Mouse (Mus musculus) midbrain, embryonic 11.5 days (tissue): Measurements from ENCODE around the gene Lasp1. TPM values are rescaled to one million over a fixed set of nuclear protein-coding genes. Genes with fewer than 3 reads are reported as not detected.

Experiments
- ATAC-seq: fragments of 200-750 bp; cut with Nextera tagmentation; 2 replicates; pipeline ENCODE4 v1.8.0; 2017; ENCODE audit warnings: moderate TSS enrichment, moderate library complexity; ENCODE audit not compliant: low FRiP score
- DNase-seq: peaks from one replicate; pipeline ENCODE4 v3.0.0; 2015; ENCODE audit warnings: low spot score; ENCODE audit errors: missing footprints
- H3K27ac ChIP-seq: fragments of 300-500 bp; sonication (generic); 2 replicates; pipeline ENCODE4 v1.5.1; 2014; ENCODE audit warnings: low read depth, low read length
- H3K27me3 ChIP-seq: fragments of 300-500 bp; sonication (generic); 2 replicates; pipeline ENCODE4 v1.6.1; 2014; ENCODE audit warnings: mild to moderate bottlenecking, low read length, moderate library complexity, mixed read lengths; ENCODE audit not compliant: control insufficient read depth, insufficient read depth
- H3K36me3 ChIP-seq: fragments of 300-500 bp; sonication (generic); 2 replicates; pipeline ENCODE4 v1.6.1; 2014; ENCODE audit warnings: mild to moderate bottlenecking, low read length, moderate library complexity, mixed read lengths; ENCODE audit not compliant: control insufficient read depth, insufficient read depth
- H3K4me1 ChIP-seq: fragments of 300-500 bp; sonication (generic); 2 replicates; pipeline ENCODE4 v1.6.1; 2014; ENCODE audit warnings: low read length; ENCODE audit not compliant: control insufficient read depth, insufficient read depth
- H3K4me2 ChIP-seq: fragments of 300-500 bp; sonication (generic); 2 replicates; pipeline ENCODE4 v1.6.1; 2014; ENCODE audit warnings: mild to moderate bottlenecking, moderate library complexity
- H3K4me3 ChIP-seq: fragments of 300-500 bp; sonication (generic); 2 replicates; pipeline ENCODE4 v1.5.1; 2014; ENCODE audit warnings: low read depth, low read length
- H3K9ac ChIP-seq: fragments of 300-500 bp; sonication (generic); 2 replicates; pipeline ENCODE4 v1.6.1; 2014; ENCODE audit warnings: low read length
- H3K9me3 ChIP-seq: fragments of 300-500 bp; sonication (generic); 2 replicates; pipeline ENCODE4 v1.6.1; 2016; ENCODE audit warnings: low read length; ENCODE audit not compliant: control insufficient read depth
- WGBS: fragments of 180-500 bp; shearing (Covaris S2); extraction: QIAGEN DNeasy Blood & Tissue Kit; methylation state at CpG from one replicate; pipeline ENCODE4 v1.1.7; 2014; 5-methylcytosine and 5-hydroxymethylcytosine counted together
- polyA plus RNA-seq: library from polyadenylated mRNA; unstranded; fragments of >200 nt; fragmentation: Nextera tagmentation; extraction: Ambion mirVana; gene quantifications from 2 replicates; pipeline ENCODE4 v1.2.1, GENCODE M21; 2014

Gene Lasp1
- polyA plus RNA-seq, 1 experiment from 2014 or later: 59.2 TPM

DNA sequence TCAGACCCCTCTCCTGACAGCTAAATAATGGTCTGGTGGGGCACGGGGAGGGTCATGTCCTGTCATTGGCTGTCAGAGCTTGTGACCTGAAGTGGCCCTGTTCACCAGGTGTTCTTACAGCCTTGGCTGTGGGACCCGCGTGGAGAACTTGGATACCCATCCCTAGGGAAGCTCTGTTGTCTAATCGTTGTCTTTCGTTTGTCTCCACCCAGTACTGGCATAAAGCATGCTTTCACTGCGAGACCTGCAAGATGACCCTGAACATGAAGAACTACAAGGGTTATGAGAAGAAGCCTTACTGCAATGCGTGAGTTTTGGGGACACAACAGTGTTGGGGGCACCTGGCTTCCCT, 7.8 kb downstream of the Lasp1 start:
- DNase-seq (peak; percentile 81), ATAC-seq (0 out of 2 replicates have a peak, but pooled peaks have one; percentile 3)
- no peak overlapping the region for H3K27ac ChIP-seq
- peaks cover 57% of the 10 kb centered on the region for H3K4me1 ChIP-seq
- H3K4me2 ChIP-seq: no peak overlapping the region
- 57% methylated on average over 7 of the region's 7 CpGs for WGBS
- H3K36me3 ChIP-seq: no peaks in the 10 kb centered on the region
- no peak overlapping the region for H3K4me3 ChIP-seq
- no peaks in the 10 kb centered on the region for H3K27me3 ChIP-seq
- H3K9me3 ChIP-seq: no peaks in the 10 kb centered on the region
- no peak overlapping the region for H3K9ac ChIP-seq

DNA sequence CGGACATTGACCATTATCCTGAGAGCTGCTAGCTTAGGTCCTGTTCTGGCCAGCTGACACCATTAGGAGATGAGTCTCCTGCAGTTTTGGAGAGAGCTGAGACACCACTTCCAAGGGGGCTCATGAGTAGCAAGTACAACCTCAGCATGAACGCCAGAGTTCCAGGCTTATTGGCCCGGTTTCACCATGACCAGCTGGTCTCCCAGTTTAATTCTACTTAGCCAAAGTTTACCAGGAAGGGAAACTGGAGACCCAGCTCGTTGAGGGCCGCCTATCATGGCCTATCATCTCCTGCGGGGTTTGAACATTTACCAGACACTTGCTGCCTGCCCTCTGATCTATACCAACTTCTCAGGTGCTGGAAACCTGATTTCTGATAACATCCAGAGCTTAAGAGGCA, 8.8 kb downstream of the Lasp1 start:
- 62% methylated on average over 6 of the region's 6 CpGs for WGBS
- no peak for DNase-seq
- Histone ChIP-seq H3K27me3 (no peaks in the 10 kb centered on the region), H3K4me2 (no peak overlapping the region), H3K36me3 (no peaks in the 10 kb centered on the region), H3K9ac (no peak overlapping the region), H3K4me1 (peaks cover 58% of the 10 kb centered on the region), H3K27ac (no peak overlapping the region), H3K4me3 (no peak overlapping the region), H3K9me3 (no peaks in the 10 kb centered on the region)
- ATAC-seq: no peak

- Histone ChIP-seq H3K4me3 (no peak overlapping the region), H3K27me3 (no peaks in the 10 kb centered on the region), H3K9ac (no peak overlapping the region), H3K36me3 (no peaks in the 10 kb centered on the region), H3K4me1 (peaks cover 62% of the 10 kb centered on the region), H3K9me3 (no peaks in the 10 kb centered on the region), H3K4me2 (no peak overlapping the region), H3K27ac (no peak overlapping the region)
- DNase-seq: peak; percentile 84
- WGBS: 70% methylated on average over 2 of the region's 2 CpGs
- no peak for ATAC-seq
These were observed 9.3 kb downstream of the Lasp1 start for GRCm38 (mm10) chr11:97808093-97808492.

GRCm38 (mm10) chr11:97808621-97809234, 9.9 kb downstream of the Lasp1 start:
- Histone ChIP-seq H3K36me3 (no peaks in the 10 kb centered on the region), H3K27me3 (no peaks in the 10 kb centered on the region), H3K9ac (no peak overlapping the region), H3K4me3 (no peak overlapping the region), H3K9me3 (no peaks in the 10 kb centered on the region), H3K4me1 (peaks cover 69% of the 10 kb centered on the region), H3K27ac (no peak overlapping the region), H3K4me2 (no peak overlapping the region)
- DNase-seq (peak; percentile 77), ATAC-seq (no peak)
- 46% methylated on average over 5 of the region's 5 CpGs for WGBS

GRCm38 (mm10) chr11:97809235-97810121, 10.7 kb downstream of the Lasp1 start:
- H3K9ac ChIP-seq: no peak overlapping the region
- no peaks in the 10 kb centered on the region for H3K9me3 ChIP-seq
- H3K27me3 ChIP-seq: no peaks in the 10 kb centered on the region
- H3K4me1 ChIP-seq: peaks cover 74% of the 10 kb centered on the region
- DNase-seq (peak; percentile 78), ATAC-seq (no peak)
- WGBS: 77% methylated on average over 7 of the region's 7 CpGs
- no peak overlapping the region for H3K4me2 ChIP-seq
- no peak overlapping the region for H3K27ac ChIP-seq
- no peaks in the 10 kb centered on the region for H3K36me3 ChIP-seq
- H3K4me3 ChIP-seq: no peak overlapping the region

DNA sequence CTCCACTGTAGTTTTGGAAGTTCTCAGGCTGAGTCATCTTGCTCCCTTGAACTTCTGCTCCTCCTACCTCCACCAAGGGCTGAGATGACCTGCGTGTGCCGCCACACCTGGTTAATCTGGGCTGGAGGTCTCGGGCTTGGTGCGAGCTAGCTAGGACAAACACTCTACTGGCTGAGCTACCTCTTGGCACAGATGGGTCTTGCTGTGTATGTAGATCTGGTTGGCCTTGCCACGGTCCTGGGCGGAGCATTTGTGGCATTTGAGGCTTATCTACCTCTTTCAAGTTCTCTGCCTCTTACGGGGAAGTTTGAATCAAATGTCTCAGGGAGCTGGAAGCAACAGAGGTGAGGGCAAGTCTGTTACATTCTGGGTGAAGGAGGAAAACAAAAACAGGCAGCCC, 11.6 kb downstream of the Lasp1 start:
- no peak for ATAC-seq
- Histone ChIP-seq H3K4me2 (no peak overlapping the region), H3K9ac (no peak overlapping the region), H3K4me3 (no peak overlapping the region), H3K36me3 (no peaks in the 10 kb centered on the region), H3K27ac (no peak overlapping the region), H3K27me3 (no peaks in the 10 kb centered on the region), H3K9me3 (no peaks in the 10 kb centered on the region), H3K4me1 (peaks cover 69% of the 10 kb centered on the region)
- peak; percentile 65 for DNase-seq
- WGBS: 81% methylated on average over 7 of the region's 7 CpGs

- H3K9me3 ChIP-seq: no peaks in the 10 kb centered on the region
- no peaks in the 10 kb centered on the region for H3K27me3 ChIP-seq
- DNase-seq (no peak), ATAC-seq (no peak)
- H3K36me3 ChIP-seq: no peaks in the 10 kb centered on the region
- H3K4me3 ChIP-seq: no peak overlapping the region
- peaks cover 69% of the 10 kb centered on the region for H3K4me1 ChIP-seq
- 9% methylated on average over 3 of the region's 3 CpGs for WGBS
- peak overlapping the region; percentile 27; the same call in 1 of the 2 replicates for H3K9ac ChIP-seq
- H3K4me2 ChIP-seq: no peak overlapping the region
- H3K27ac ChIP-seq: no peak overlapping the region
These were observed 12.2 kb downstream of the Lasp1 start for GRCm38 (mm10) chr11:97810970-97811369.

DNA sequence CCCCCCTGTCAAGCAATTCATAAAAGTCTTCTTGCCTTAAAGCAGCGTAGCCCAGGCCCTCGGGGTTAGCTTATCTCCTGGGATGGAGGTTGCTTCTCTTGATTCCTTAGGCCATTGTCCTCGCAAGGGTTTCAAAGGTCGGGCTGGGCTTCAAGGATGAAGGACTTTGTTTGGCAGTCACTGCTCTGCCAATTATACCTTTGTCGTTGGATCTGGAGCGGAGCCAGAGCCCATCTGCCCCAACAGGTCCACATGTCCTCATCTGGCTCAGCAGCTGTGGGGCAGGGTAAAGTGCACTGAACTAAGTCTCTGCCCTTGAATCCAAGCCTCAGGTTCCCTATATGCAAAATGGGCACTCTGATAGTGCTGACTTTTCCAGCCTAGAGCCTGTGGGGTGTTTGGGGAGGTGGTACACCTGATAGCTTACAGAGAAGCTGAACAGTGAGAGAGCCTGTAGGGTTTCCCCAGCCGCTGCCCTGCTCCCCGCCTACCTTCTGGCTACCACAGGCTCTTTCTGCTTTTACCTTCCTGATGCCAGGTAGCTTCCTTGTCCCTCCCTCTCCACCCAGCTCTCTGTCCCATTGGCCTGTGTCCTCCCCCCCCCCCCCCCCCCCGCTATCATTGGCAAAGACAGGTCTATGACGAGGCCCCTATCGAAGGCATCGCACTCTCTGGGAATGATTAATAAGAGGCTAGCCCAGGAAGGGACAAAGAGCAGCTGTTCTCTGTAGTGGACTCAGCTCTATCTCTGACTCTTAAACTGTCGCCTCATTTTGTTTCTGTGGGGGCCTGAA, 13.0 kb downstream of the Lasp1 start:
- H3K9ac ChIP-seq: peak overlapping the region; percentile 45
- no peaks in the 10 kb centered on the region for H3K36me3 ChIP-seq
- peak overlapping the region; percentile 34; the same call in 1 of the 2 replicates for H3K4me2 ChIP-seq
- WGBS: 32% methylated on average over 13 of the region's 13 CpGs
- peaks cover 66% of the 10 kb centered on the region for H3K4me1 ChIP-seq
- no peaks in the 10 kb centered on the region for H3K9me3 ChIP-seq
- H3K27me3 ChIP-seq: no peaks in the 10 kb centered on the region
- no peak overlapping the region for H3K4me3 ChIP-seq
- peak; percentile 5; the same call in 1 of the 2 replicates for ATAC-seq
- peak; percentile 86 for DNase-seq
- peak overlapping the region; percentile 76 for H3K27ac ChIP-seq
